Mouse (Mus musculus): ENCODE results near the gene Mrtfb. TPM values are rescaled to one million over a fixed set of nuclear protein-coding genes. Genes with fewer than 3 reads are reported as not detected.

Mrtfb gene
- polyA plus RNA-seq, 1 experiment = 17.2 TPM

- Histone ChIP-seq H3K4me1 (ENCODE audit: control insufficient read depth, insufficient read depth, low read length) (peaks cover 15% of the 10 kb centered on the region), H3K4me3 (ENCODE audit: insufficient read depth, low read length) (no peak overlapping the region), H3K27ac (ENCODE audit: insufficient read depth, low read depth, low read length) (no peak overlapping the region)
- TF ChIP-seq POLR2A (IDR thresholded peaks at IDR 0.05; ENCODE audit: borderline replicate concordance, low read depth, low read length) (no peak), CTCF (IDR thresholded peaks at IDR 0.05; ENCODE audit: low read depth, low read length) (no peak)
Measured at GRCm38 (mm10) chr16:13376947-13377486, 120.7 kb downstream of the Mrtfb start.

- no peak overlapping the region for H3K4me3 ChIP-seq (ENCODE audit: insufficient read depth, low read length)
- peaks cover 8% of the 10 kb centered on the region for H3K4me1 ChIP-seq (ENCODE audit: control insufficient read depth, insufficient read depth, low read length)
- H3K27ac ChIP-seq (ENCODE audit: insufficient read depth, low read depth, low read length) = no peak overlapping the region
- TF ChIP-seq CTCF (IDR thresholded peaks at IDR 0.05; ENCODE audit: low read depth, low read length) (no peak), POLR2A (IDR thresholded peaks at IDR 0.05; ENCODE audit: borderline replicate concordance, low read depth, low read length) (no peak)
Measured at GRCm38 (mm10) chr16:13378157-13378556, 121.9 kb downstream of the Mrtfb start.

GRCm38 (mm10) chr16:13379865-13380264 is 123.6 kb downstream of the Mrtfb start:
- Histone ChIP-seq H3K27ac (ENCODE audit: insufficient read depth, low read depth, low read length) (no peak overlapping the region), H3K4me3 (ENCODE audit: insufficient read depth, low read length) (no peak overlapping the region)
- no peak for TF ChIP-seq POLR2A (IDR thresholded peaks at IDR 0.05; ENCODE audit: borderline replicate concordance, low read depth, low read length)
- no peak for TF ChIP-seq CTCF (IDR thresholded peaks at IDR 0.05; ENCODE audit: low read depth, low read length)

DNA sequence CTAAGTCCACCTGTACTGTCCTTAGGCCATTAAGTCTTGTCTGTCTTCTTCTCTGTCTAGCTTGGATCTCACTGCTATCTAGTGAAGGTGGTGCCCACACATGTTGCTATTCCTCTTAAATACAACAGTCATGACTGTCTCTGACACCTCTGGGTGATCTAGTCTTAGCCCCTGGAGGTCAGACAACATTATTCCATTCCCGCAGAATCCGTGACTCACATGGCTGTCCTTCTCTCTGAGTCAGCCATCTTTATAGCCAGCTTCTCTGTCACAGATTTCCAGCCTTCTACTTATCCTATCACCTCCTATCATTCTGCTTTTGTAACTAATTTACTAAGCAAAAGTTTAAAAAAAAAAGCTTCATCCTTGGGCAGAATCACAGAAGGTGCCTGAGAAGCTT is 125.5 kb downstream of the Mrtfb start:
- no peak overlapping the region for H3K4me3 ChIP-seq (ENCODE audit: insufficient read depth, low read length)
- TF ChIP-seq POLR2A (IDR thresholded peaks at IDR 0.05; ENCODE audit: borderline replicate concordance, low read depth, low read length) (no peak), CTCF (IDR thresholded peaks at IDR 0.05; ENCODE audit: low read depth, low read length) (no peak)
- no peaks in the 10 kb centered on the region for H3K4me1 ChIP-seq (ENCODE audit: control insufficient read depth, insufficient read depth, low read length)
- H3K27ac ChIP-seq (ENCODE audit: insufficient read depth, low read depth, low read length) = no peak overlapping the region

More at GRCm38 (mm10) chr16:13379865-13380264, 123.6 kb downstream of the Mrtfb start:
- H3K4me1 ChIP-seq (ENCODE audit: control insufficient read depth, insufficient read depth, low read length) = no peaks in the 10 kb centered on the region

DNA sequence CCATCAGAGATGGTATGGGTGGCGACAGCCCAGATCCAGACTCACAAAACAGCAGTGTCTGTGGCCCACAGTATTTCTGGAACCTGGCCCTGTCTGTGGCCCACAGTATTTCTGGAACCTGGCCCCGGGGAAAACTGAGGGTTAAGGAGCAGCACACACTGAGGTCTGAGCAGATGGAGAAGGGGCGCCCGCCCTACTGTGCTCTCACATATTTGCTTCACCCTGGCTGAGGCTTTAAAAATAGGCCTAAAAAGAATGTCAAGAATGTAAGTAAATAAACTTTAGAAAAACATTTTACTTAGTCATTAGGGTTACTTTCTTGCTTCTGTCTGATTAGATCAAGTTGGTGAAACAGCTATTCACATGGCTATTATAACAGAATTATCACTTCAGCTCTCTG is 131.0 kb downstream of the Mrtfb start:
- Histone ChIP-seq H3K27ac (ENCODE audit: insufficient read depth, low read depth, low read length) (no peak overlapping the region), H3K4me3 (ENCODE audit: insufficient read depth, low read length) (no peak overlapping the region), H3K4me1 (ENCODE audit: control insufficient read depth, insufficient read depth, low read length) (no peaks in the 10 kb centered on the region)
- TF ChIP-seq CTCF (IDR thresholded peaks at IDR 0.05; ENCODE audit: low read depth, low read length) = no peak
- no peak for TF ChIP-seq POLR2A (IDR thresholded peaks at IDR 0.05; ENCODE audit: borderline replicate concordance, low read depth, low read length)

- TF ChIP-seq CTCF (IDR thresholded peaks at IDR 0.05; ENCODE audit: low read depth, low read length) = no peak
- TF ChIP-seq POLR2A (IDR thresholded peaks at IDR 0.05; ENCODE audit: borderline replicate concordance, low read depth, low read length) = no peak
- Histone ChIP-seq H3K4me1 (ENCODE audit: control insufficient read depth, insufficient read depth, low read length) (no peaks in the 10 kb centered on the region), H3K4me3 (ENCODE audit: insufficient read depth, low read length) (no peak overlapping the region), H3K27ac (ENCODE audit: insufficient read depth, low read depth, low read length) (no peak overlapping the region)
Measured at GRCm38 (mm10) chr16:13400375-13400774, 144.1 kb downstream of the Mrtfb start.

DNA sequence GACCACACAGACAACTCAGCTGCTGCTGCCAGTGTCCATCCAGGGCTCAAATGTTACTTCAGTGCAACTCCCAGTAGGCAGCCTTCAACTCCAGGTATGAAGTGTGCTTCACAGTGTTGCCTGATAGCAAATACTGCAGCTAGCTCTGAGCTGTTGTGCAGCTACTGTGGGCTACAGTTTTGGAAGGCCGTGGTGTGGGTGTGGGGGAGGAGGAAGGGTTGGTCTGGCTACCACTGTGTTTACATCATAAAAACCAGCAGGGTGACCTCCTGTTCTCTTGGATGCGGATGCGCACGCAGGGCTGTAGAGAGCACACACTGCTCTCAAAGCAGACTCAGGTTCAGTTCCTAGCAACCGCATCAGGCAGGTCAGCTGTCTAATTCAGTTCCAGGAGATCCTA is 145.3 kb downstream of the Mrtfb start:
- no peaks in the 10 kb centered on the region for H3K4me1 ChIP-seq (ENCODE audit: control insufficient read depth, insufficient read depth, low read length)
- H3K4me3 ChIP-seq (ENCODE audit: insufficient read depth, low read length) = no peak overlapping the region
- no peak for TF ChIP-seq POLR2A (IDR thresholded peaks at IDR 0.05; ENCODE audit: borderline replicate concordance, low read depth, low read length)
- TF ChIP-seq CTCF (IDR thresholded peaks at IDR 0.05; ENCODE audit: low read depth, low read length) = no peak
- H3K27ac ChIP-seq (ENCODE audit: insufficient read depth, low read depth, low read length) = no peak overlapping the region

- TF ChIP-seq CTCF (IDR thresholded peaks at IDR 0.05; ENCODE audit: low read depth, low read length) (no peak), POLR2A (IDR thresholded peaks at IDR 0.05; ENCODE audit: borderline replicate concordance, low read depth, low read length) (no peak)
- H3K4me3 ChIP-seq (ENCODE audit: insufficient read depth, low read length) = no peak overlapping the region
- no peak overlapping the region for H3K27ac ChIP-seq (ENCODE audit: insufficient read depth, low read depth, low read length)
- no peaks in the 10 kb centered on the region for H3K4me1 ChIP-seq (ENCODE audit: control insufficient read depth, insufficient read depth, low read length)
Measured at GRCm38 (mm10) chr16:13404656-13405055, 148.4 kb downstream of the Mrtfb start.

GRCm38 (mm10) chr16:13405403-13405802 is 149.1 kb downstream of the Mrtfb start:
- Histone ChIP-seq H3K27ac (ENCODE audit: insufficient read depth, low read depth, low read length) (no peak overlapping the region), H3K4me1 (ENCODE audit: control insufficient read depth, insufficient read depth, low read length) (no peaks in the 10 kb centered on the region), H3K4me3 (ENCODE audit: insufficient read depth, low read length) (no peak overlapping the region)
- TF ChIP-seq POLR2A (IDR thresholded peaks at IDR 0.05; ENCODE audit: borderline replicate concordance, low read depth, low read length) = no peak
- TF ChIP-seq CTCF (IDR thresholded peaks at IDR 0.05; ENCODE audit: low read depth, low read length) = no peak

DNA sequence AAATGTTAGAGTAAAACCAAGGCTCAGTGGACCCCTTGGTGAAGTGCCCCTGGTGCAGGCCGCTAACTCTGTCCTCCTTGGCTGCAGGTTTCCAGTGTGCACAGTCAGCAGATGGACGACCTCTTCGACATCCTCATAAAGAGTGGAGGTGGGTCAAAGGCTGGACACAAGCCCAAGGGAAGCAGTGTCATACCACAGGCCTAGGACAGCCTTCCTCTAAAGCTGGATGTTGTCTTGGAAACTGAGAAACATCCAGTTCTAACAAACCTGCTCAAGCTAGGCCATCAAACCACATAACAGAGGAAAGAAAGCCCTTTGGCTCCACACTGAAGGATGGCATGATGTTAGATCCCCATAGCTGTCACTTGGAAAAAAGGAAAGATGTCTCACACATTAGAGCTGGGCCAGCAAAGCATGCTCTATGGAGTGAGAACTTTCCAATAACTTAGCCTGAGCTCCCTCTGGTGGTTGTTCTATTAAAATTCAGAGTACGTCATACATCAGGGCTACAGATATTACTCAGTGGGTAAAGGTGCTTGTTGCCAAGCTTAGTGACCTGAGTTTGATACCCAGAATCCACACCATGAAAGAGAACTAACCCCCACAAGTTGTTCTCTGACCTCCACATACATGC is 153.4 kb downstream of the Mrtfb start:
- no peak overlapping the region for H3K27ac ChIP-seq (ENCODE audit: insufficient read depth, low read depth, low read length)
- TF ChIP-seq CTCF (IDR thresholded peaks at IDR 0.05; ENCODE audit: low read depth, low read length) (no peak), POLR2A (IDR thresholded peaks at IDR 0.05; ENCODE audit: borderline replicate concordance, low read depth, low read length) (no peak)
- no peaks in the 10 kb centered on the region for H3K4me1 ChIP-seq (ENCODE audit: control insufficient read depth, insufficient read depth, low read length)
- H3K4me3 ChIP-seq (ENCODE audit: insufficient read depth, low read length) = no peak overlapping the region

Data from bone marrow macrophage, adult 2 months (primary cell).